Mouse (Mus musculus): ENCODE measurements around the gene Magi1.

- TF ChIP-seq EP300 (IDR thresholded peaks at IDR 0.05; ENCODE audit: low read depth) = no peak
- no peak for TF ChIP-seq CTCF (IDR thresholded peaks at IDR 0.05; ENCODE audit: low read depth)
These were observed 270.0 kb downstream of the Magi1 start for GRCm38 (mm10) chr6:94013761-94014160.
